Comparison of ENCODE assay signal across 20 mouse cellular contexts in the genomic region with DNA sequence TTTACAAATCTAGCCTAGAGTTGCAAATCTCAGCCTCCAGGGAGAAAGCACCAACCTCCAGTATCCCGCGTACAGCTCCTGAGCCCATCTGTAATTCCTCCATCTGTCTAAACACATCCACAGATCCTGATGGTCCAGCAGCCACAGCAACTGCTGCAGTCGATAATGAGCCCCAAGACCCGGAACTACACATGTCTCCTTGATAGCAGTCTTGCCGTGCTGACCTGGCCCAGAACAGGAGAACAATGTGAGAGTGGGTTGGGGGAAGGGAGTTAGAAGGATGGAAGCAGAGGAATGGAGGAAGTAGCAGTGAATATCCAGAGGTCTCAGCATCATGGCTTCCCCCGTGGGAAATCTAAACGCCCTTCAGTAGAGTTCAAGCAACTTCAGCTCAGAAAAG.
DNase-seq lines count a peak whose midpoint lies in the region; ATAC-seq lines count a peak whose summit lies in the region.
"Had no signal": no experiment of that assay in that cellular context is flagged by ENCODE, and none has a peak within 500 bp of the region (broad histone marks: within the 10 kb centered on the region; RNA-seq: fewer than 3 reads in every experiment).

No protein-coding gene starts in this region.

- 73% methylated on average over 7 of the region's 7 CpGs for WGBS in midbrain, embryonic 10.5 days
- WGBS in midbrain, embryonic 15.5 days, result 65% methylated on average over 7 of the region's 7 CpGs
- 79% methylated on average over 7 of the region's 7 CpGs for WGBS in limb, embryonic 10.5 days

- peak overlapping the region; percentile 72 for H3K27ac ChIP-seq in midbrain, embryonic 10.5 days (replicated peaks)
- H3K27ac ChIP-seq in midbrain, embryonic 15.5 days, result no peak overlapping the region
- H3K27ac ChIP-seq in limb, embryonic 10.5 days, result peak overlapping the region; percentile 68
- H3K27ac ChIP-seq: hindbrain, embryonic 13.5 days had no signal

- DNase-seq in cerebellum, adult 9-11 months, result peak; percentile 2
- no peak for DNase-seq in cerebellum, adult 18-20 months
- peak; percentile 84 for DNase-seq in heart, adult 11 months
- DNase-seq in heart, adult 18-20 months, result no peak
- DNase-seq in midbrain, embryonic 10.5 days (ENCODE audit: low spot score), result no peak
- peak; percentile 30 for DNase-seq in limb, embryonic 10.5 days (ENCODE audit: low spot score)
- no peak for DNase-seq in adrenal gland, adult 18-20 months (ENCODE audit: low spot score in 2 of 2)
- DNase-seq: adrenal gland, postnatal 10 days; B cell, adult 2 months; cerebellum, adult 11 months; cerebellum, adult 9-10 months; cerebellum, postnatal 36 days; forebrain, postnatal 0 days; heart, postnatal 10 days; heart, postnatal 4 days; kidney, adult 11 months had no signal

- H3K36me3 ChIP-seq in midbrain, embryonic 10.5 days, result no peaks in the 10 kb centered on the region
- no peaks in the 10 kb centered on the region for H3K36me3 ChIP-seq in midbrain, embryonic 15.5 days (replicated peaks)
- H3K36me3 ChIP-seq in limb, embryonic 10.5 days, result no peaks in the 10 kb centered on the region
- H3K36me3 ChIP-seq: G1E; hindbrain, embryonic 13.5 days had no signal

- no peak overlapping the region for H3K4me2 ChIP-seq in midbrain, embryonic 15.5 days
- H3K4me2 ChIP-seq: hindbrain, embryonic 13.5 days had no signal

- H3K9ac ChIP-seq in midbrain, embryonic 15.5 days, result no peak overlapping the region
- H3K9ac ChIP-seq: forebrain, postnatal 0 days; hindbrain, embryonic 13.5 days had no signal

- no peaks in the 10 kb centered on the region for H3K9me3 ChIP-seq in midbrain, embryonic 10.5 days (replicated peaks)
- no peaks in the 10 kb centered on the region for H3K9me3 ChIP-seq in midbrain, embryonic 15.5 days
- no peaks in the 10 kb centered on the region for H3K9me3 ChIP-seq in limb, embryonic 10.5 days (replicated peaks)
- H3K9me3 ChIP-seq: hindbrain, embryonic 13.5 days had no signal

- peaks cover 70% of the 10 kb centered on the region for H3K4me1 ChIP-seq in midbrain, embryonic 10.5 days
- H3K4me1 ChIP-seq in midbrain, embryonic 15.5 days, result peaks cover 23% of the 10 kb centered on the region
- peaks cover 66% of the 10 kb centered on the region for H3K4me1 ChIP-seq in limb, embryonic 10.5 days

- H3K4me3 ChIP-seq in midbrain, embryonic 10.5 days, result no peak overlapping the region
- no peak overlapping the region for H3K4me3 ChIP-seq in midbrain, embryonic 15.5 days
- H3K4me3 ChIP-seq in limb, embryonic 10.5 days, result no peak overlapping the region
- H3K4me3 ChIP-seq: hindbrain, embryonic 13.5 days had no signal

- peaks cover 50% of the 10 kb centered on the region for H3K27me3 ChIP-seq in midbrain, embryonic 10.5 days (ENCODE audit: low read depth, poor library complexity, severe bottlenecking)
- H3K27me3 ChIP-seq in midbrain, embryonic 15.5 days (replicated peaks), result no peaks in the 10 kb centered on the region
- H3K27me3 ChIP-seq in limb, embryonic 10.5 days (ENCODE audit: low read depth, poor library complexity, severe bottlenecking), result peaks cover 6% of the 10 kb centered on the region; the same call in 1 of the 2 replicates

- ATAC-seq in midbrain, embryonic 15.5 days (replicated peaks), result no peak
- ATAC-seq: CD4-positive, CD25-positive, alpha-beta regulatory T cell, adult 4 months; forebrain, postnatal 0 days had no signal

Comparison
In these comparisons a context has a peak if more than half of its experiments do, and no peak if none do; other contexts are left out.
1. DNase-seq: peak in cerebellum, adult 9-11 months (single experiment), heart, adult 11 months (single experiment) and limb, embryonic 10.5 days (single experiment); none in cerebellum, adult 18-20 months (0 of 2), heart, adult 18-20 months (0 of 2), midbrain, embryonic 10.5 days (single experiment) and adrenal gland, adult 18-20 months (0 of 2).